Mouse (Mus musculus): ENCODE results near the gene Eif4a2. TPM values are rescaled to one million over a fixed set of nuclear protein-coding genes. Genes with fewer than 3 reads are reported as not detected.

The Eif4a2 gene
- 253 and 255 TPM in 2 replicates for polyA plus RNA-seq (2015; fragmentation: Nextera tagmentation; extraction: Ambion mirVana)

GRCm38 (mm10) chr16:23107231-23107942, at the start of gene Eif4a2:
Gene Eif4a2 (plus strand): TSS chr16:23107444.

GRCm38 (mm10) chr16:23057668-23058447, 49.4 kb upstream of the Eif4a2 start, which contains the start of gene Kng1:
Gene Kng1 (plus strand): TSS chr16:23057865.

GRCm38 (mm10) chr16:23127673-23128375, 20.6 kb downstream of the Eif4a2 start, which contains the start of gene Rfc4:
Gene Rfc4 (minus strand): TSS chr16:23127737.

DNA sequence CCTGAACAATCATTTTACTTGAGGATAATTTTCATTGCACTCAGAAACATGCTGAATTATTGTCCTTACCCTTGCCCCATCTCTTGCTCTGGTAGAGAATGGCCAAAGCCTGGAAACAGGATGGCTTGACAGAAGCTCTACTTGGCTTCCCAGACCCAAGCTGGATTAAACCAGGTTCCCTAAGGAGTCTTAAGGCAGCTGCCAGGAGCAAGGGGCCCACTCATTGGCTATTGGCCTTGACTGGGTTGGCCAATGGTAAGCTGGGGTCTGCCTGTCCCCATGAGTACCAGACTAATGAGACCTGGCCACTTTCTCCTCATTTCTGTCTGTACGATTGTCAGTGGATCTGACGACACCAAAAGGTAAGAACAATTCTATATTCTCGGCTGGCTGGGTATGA, 39.0 kb downstream of the Eif4a2 start, which contains the start of gene Adipoq:
Gene Adipoq (plus strand): TSS at position 257 of the 400 bp plus-strand sequence.

Small RNA genes lying within 50 kb of the gene (microRNA-seq; reads per million reads assigned to microRNA genes)
- not detected for gene Gm49346 (ENCODE audit: borderline replicate concordance, insufficient number of aligned reads)

Other genes with a start within 250 kb of the Eif4a2 start
- 14.3 and 19.3 TPM in 2 replicates for gene Tbccd1, start 249.8 kb upstream of the Eif4a2 start, polyA plus RNA-seq (2015; fragmentation: Nextera tagmentation; extraction: Ambion mirVana)
- 60.1 and 84.8 TPM in 2 replicates for gene Dnajb11, start 249.6 kb upstream of the Eif4a2 start, polyA plus RNA-seq (2015; fragmentation: Nextera tagmentation; extraction: Ambion mirVana)
- 576 and 827 TPM in 2 replicates for gene Ahsg, start 216.2 kb upstream of the Eif4a2 start, polyA plus RNA-seq (2015; fragmentation: Nextera tagmentation; extraction: Ambion mirVana)
- gene Fetub, start 189.1 kb upstream of the Eif4a2 start, polyA plus RNA-seq (2015; fragmentation: Nextera tagmentation; extraction: Ambion mirVana), result 16.0 and 20.6 TPM in 2 replicates
- 10.5 and 16.4 TPM in 2 replicates for gene Hrg, start 156.4 kb upstream of the Eif4a2 start, polyA plus RNA-seq (2015; fragmentation: Nextera tagmentation; extraction: Ambion mirVana)
- 9.9 and 13.6 TPM in 2 replicates for gene Kng2, start 78.0 kb upstream of the Eif4a2 start, polyA plus RNA-seq (2015; fragmentation: Nextera tagmentation; extraction: Ambion mirVana)
- gene Kng1, start 49.6 kb upstream of the Eif4a2 start, polyA plus RNA-seq (2015; fragmentation: Nextera tagmentation; extraction: Ambion mirVana), result 108 and 144 TPM in 2 replicates
- 75.6 and 86.8 TPM in 2 replicates for gene Rfc4, start 20.3 kb downstream of the Eif4a2 start, polyA plus RNA-seq (2015; fragmentation: Nextera tagmentation; extraction: Ambion mirVana)
- 0.16 and 19.7 TPM in 2 replicates for gene Adipoq, start 39.1 kb downstream of the Eif4a2 start, polyA plus RNA-seq (2015; fragmentation: Nextera tagmentation; extraction: Ambion mirVana)
- 29.6 and 40.1 TPM in 2 replicates for gene St6gal1, start 117.3 kb downstream of the Eif4a2 start, polyA plus RNA-seq (2015; fragmentation: Nextera tagmentation; extraction: Ambion mirVana)

Measured in adrenal gland, postnatal 0 days (tissue).